Mouse (Mus musculus) olfactory bulb, adult 2 months (tissue): ENCODE measurements around the gene Xntrpc. TPM values are rescaled to one million over a fixed set of nuclear protein-coding genes. Genes with fewer than 3 reads are reported as not detected.

Experiments
- H3K27ac ChIP-seq: fragments of 200-500 bp; 2 replicates; pipeline ENCODE4 v1.5.1; 2012; ENCODE audit warnings: low read depth, low read length; ENCODE audit not compliant: insufficient read depth
- H3K4me1 ChIP-seq: fragments of 200-500 bp; 2 replicates; pipeline ENCODE4 v1.6.1; 2012; ENCODE audit warnings: low read length; ENCODE audit not compliant: control insufficient read depth, insufficient read depth
- H3K4me3 ChIP-seq: fragments of 200-500 bp; 2 replicates; pipeline ENCODE4 v1.5.1; 2012; ENCODE audit warnings: mild to moderate bottlenecking, low read depth, low read length, moderate library complexity; ENCODE audit not compliant: insufficient read depth
- CTCF ChIP-seq: fragments of 200-500 bp; IDR thresholded peaks from 2 replicates; pipeline ENCODE4 v1.5.1; 2012; ENCODE audit warnings: low read depth, mild to moderate bottlenecking, low read length, moderate library complexity; ENCODE audit not compliant: insufficient read depth
- POLR2A ChIP-seq: fragments of 200-500 bp; IDR thresholded peaks from 2 replicates; pipeline ENCODE4 v1.6.1; 2012; ENCODE audit warnings: mild to moderate bottlenecking, low read depth, low read length, moderate library complexity; ENCODE audit not compliant: insufficient read depth
- WGBS: fragments of 180-500 bp; shearing (Covaris S2); methylation state at CpG from one replicate; pipeline ENCODE4 v1.1.7; 2018; 5-methylcytosine and 5-hydroxymethylcytosine counted together
- polyA plus RNA-seq: library from polyadenylated mRNA; stranded (reverse); fragments of >200 nt; gene quantifications from 2 replicates; pipeline ENCODE4 v1.2.4, GENCODE M21; 2012; ENCODE audit warnings: low replicate concordance; ENCODE audit not compliant: missing spikeins, insufficient read depth, insufficient read length

Xntrpc gene
- polyA plus RNA-seq, 1 experiment = not detected

DNA sequence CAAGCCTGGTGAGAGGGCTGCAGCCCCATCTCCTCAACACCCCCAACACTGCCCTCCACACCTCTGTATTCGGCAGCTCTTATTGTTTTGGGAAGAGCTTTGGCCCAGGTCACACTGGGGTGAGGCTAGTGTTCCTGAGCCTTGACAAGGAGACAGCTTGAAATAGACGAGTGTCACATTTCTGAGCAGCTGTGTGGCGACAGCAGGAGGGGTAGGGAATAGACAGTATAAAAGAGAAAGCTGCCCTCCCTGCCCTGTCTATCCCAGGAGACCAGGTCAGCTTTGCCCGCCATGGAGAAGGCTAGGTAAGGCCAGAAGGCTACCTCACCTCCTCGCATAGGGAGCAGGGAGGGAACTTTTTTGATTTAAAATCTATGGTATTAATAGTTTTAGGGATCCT, 36.0 kb downstream of the Xntrpc start, which contains the start of gene Art1:
Gene Art1 (plus strand): TSS at position 257 of the 400 bp plus-strand sequence.
- H3K4me3 ChIP-seq = no peak within 1 kb of the TSS
- H3K4me1 ChIP-seq = peaks cover 14% of the 10 kb centered on the region
- TF ChIP-seq POLR2A = no peak
- WGBS = 82% methylated on average over 5 of the region's 5 CpGs
- no peak within 1 kb of the TSS for H3K27ac ChIP-seq

DNA sequence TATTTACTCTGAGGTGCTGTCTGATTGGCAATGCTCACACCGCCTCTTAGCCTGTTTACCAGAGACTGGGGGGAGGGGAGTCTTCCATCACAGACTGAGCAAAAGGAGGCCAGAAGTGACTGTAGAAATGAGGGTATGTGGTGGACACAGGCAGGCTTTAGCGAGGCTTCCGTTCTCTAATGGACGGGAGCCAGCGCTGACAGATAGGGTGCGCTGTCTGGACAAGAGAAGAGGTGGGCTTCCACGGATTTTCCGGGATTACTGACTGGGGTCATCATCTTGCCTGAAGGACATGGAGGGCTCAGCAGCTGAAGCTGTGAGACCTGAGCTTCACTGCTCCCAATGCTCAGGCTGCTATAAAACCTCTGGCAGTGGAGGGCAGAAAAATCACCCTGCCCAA, 36.7 kb downstream of the Xntrpc start:
- H3K4me3 ChIP-seq = no peak overlapping the region
- H3K4me1 ChIP-seq = peaks cover 21% of the 10 kb centered on the region
- 71% methylated on average over 8 of the region's 8 CpGs for WGBS
- no peak overlapping the region for H3K27ac ChIP-seq
- TF ChIP-seq CTCF = no peak
- TF ChIP-seq POLR2A = no peak

DNA sequence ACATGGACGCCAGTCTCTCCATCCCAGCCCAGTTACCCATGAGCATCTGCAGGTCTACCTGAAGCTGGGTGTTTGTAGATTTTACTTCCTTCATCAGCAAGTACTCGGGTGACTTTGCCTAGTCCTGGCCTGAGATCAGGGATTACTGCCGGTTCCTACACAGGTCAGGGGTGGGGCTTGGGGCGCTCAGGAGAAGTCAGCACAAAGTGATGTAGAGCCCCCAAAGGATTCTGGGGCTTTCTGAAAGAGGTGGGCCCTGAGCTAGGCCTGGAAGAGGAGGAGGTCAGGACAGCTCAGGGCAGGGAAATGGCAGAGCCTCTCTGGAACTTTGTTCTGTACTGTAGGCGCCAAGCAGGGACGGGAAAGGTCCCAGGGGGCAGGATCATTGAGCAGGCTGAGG, 37.2 kb downstream of the Xntrpc start:
- no peak overlapping the region for H3K27ac ChIP-seq
- no peak overlapping the region for H3K4me3 ChIP-seq
- TF ChIP-seq CTCF (no peak), POLR2A (no peak)
- H3K4me1 ChIP-seq = peaks cover 21% of the 10 kb centered on the region
- WGBS = 68% methylated on average over 6 of the region's 6 CpGs

DNA sequence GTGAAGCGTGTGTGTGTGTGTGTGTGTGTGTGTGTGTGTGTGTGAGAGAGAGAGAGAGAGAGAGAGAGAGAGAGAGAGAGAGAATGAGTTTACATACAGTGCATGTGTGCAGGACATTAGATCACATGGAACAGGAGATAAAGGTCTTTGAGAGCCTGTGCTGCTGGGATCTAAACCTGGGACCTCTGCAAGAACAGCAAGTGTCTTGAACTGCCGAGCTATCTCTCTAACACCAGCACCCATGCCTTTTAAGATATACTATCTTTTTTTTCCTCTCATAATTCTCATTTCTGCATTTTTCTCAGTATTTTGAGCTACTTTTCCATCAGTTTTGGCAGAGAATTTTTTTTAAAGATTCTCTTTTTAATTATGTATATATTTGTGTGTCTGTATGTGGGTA, 38.0 kb downstream of the Xntrpc start:
- TF ChIP-seq POLR2A (no peak), CTCF (no peak)
- peaks cover 21% of the 10 kb centered on the region for H3K4me1 ChIP-seq
- H3K27ac ChIP-seq = no peak overlapping the region
- WGBS = 84% methylated on average over 2 of the region's 2 CpGs
- no peak overlapping the region for H3K4me3 ChIP-seq

DNA sequence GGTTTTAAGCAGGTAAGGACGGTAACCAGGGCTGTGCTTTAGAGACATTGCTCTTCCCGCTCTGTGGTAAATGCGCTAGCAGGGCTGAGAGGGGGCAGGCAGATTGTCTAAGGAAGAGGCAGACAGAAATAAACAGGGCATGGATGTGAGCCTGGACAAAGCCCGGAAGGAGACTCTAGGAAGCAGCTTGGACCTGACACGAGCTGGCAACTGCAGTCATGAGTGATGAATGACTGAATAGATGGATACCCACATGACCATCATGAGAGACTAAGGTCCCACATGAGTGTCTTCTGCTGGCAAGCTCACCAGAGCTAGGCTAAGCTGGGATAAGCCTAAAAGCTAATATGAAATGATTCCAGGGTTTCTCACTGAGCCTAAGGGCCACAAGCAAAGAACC, 38.6 kb downstream of the Xntrpc start:
- no peak overlapping the region for H3K27ac ChIP-seq
- H3K4me1 ChIP-seq = peaks cover 21% of the 10 kb centered on the region
- WGBS = 72% methylated on average over 5 of the region's 5 CpGs
- no peak overlapping the region for H3K4me3 ChIP-seq
- TF ChIP-seq POLR2A = no peak
- no peak for TF ChIP-seq CTCF

DNA sequence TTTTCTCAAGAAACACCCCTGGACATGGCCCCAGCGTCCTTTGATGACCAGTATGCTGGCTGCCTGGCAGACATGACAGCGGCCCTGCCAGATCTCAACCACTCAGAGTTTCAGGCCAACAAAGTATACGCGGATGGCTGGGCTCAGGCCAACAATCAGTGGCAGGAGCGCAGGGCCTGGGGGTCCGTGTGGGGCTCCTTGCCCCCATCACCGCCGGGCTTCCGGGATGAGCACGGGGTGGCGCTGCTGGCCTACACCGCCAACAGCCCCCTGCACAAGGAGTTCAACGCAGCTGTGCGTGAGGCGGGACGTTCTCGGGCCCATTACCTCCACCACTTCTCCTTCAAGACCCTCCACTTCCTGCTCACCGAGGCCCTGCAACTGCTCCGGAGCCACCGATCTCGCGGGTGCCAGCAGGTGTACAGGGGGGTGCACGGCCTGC, 41.2 kb downstream of the Xntrpc start:
- peaks cover 7% of the 10 kb centered on the region for H3K4me1 ChIP-seq
- WGBS = 30% methylated on average over 23 of the region's 23 CpGs
- no peak overlapping the region for H3K27ac ChIP-seq
- 0 out of 2 replicates have a peak overlapping the region, but pooled peaks have one; percentile 3 for H3K4me3 ChIP-seq
- TF ChIP-seq POLR2A (no peak), CTCF (no peak)

DNA sequence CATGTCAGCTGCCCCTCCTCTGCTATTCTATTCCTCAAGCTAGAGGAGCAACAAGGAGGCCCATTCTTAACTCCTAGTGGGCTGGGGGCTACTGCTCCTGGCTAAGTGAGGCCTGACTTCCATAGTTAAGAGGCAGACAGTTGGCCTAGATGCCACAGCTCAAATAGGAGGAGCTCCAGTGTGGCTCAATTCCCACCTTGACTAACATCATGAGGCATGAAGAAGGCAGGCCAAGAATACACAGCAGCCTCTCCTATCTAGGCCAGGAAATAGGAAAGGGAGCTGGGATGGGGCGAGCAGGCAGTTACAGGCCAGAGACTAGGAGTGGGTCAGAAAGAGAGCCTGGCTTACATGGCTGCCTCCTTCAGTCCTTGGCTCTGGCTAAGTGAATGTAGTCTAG, 42.7 kb downstream of the Xntrpc start:
- WGBS = 86% methylated on average over 1 of the region's 1 CpGs
- Histone ChIP-seq H3K27ac (no peak overlapping the region), H3K4me1 (peaks cover 10% of the 10 kb centered on the region), H3K4me3 (no peak overlapping the region)
- TF ChIP-seq POLR2A (no peak), CTCF (no peak)

DNA sequence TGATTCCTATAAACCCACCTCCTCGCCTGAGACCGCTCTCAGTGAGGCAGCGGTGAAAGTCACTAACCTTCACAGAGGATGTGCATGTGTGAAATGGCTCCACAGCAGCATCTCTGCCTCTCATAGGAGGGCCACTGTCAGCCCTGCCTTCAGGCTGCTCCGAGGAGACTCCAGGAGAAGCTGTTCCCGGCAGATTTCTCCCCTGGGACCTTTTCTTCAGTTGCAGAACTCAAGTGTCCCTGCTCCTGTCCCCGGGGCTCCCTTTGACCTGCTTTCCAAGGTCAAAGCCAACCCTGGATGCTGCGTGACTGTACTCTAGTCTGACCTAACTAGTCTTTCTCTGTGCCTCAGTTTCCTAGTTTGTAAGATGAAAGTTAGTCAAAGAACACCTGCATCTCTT, 43.7 kb downstream of the Xntrpc start, which contains the start of gene Art5:
Gene Art5 (minus strand): TSS at position 319 of the 400 bp plus-strand sequence.
- H3K4me3 ChIP-seq = no peak within 1 kb of the TSS
- no peak for TF ChIP-seq CTCF
- TF ChIP-seq POLR2A = no peak
- no peak within 1 kb of the TSS for H3K27ac ChIP-seq
- 86% methylated on average over 7 of the region's 7 CpGs for whole genome bisulfite sequencing
- peaks cover 10% of the 10 kb centered on the region for H3K4me1 ChIP-seq

DNA sequence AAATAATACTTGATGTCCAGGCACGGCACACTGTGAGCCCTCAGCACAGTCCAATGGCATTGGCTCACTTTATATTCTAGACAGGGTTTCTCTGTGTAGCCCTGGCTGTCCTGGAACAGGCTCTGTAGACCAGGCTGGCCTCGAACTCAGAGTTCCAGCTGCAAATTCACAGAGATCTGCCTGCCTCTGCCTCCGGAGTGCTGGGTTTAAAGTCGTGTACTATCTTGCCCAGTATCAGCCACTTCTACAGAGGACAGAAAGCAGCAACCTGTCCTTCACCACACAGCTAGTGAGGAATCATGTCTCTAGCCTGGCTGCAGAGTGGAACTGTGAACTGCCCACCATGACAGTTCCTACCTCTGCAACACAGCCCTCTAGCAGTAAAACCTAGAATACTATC, 44.2 kb downstream of the Xntrpc start:
- WGBS = 89% methylated on average over 4 of the region's 4 CpGs
- peaks cover 10% of the 10 kb centered on the region for H3K4me1 ChIP-seq
- no peak overlapping the region for H3K4me3 ChIP-seq
- TF ChIP-seq CTCF (no peak), POLR2A (no peak)
- no peak overlapping the region for H3K27ac ChIP-seq

DNA sequence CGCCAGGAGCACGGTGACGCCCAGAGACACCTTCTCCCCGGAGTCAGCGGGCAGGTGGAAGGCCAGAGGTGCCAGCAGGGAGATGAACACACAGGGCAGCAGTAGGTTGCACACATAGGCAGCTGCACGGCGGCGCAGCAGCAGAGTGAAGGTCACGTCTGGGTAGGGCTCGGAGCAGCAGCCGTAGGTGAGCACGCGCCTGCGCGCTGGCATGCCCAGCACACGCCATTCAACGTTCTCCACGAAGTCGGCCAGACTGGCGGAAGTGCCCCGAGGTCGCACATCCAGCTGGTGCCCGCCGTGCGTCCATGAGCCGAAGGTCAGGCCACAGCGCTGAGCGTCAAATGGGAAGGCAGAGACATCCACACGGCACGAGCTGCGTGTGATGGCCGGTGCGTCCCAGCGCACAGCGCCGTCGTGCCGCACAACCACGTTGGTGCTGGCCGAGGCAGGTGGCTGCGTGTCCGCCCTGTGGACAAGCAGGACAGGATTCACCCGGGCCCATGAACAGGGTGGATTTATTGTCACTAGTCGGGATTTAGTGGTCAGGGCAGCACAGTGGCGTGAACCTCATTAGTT, 47.7 kb downstream of the Xntrpc start:
- 89% methylated on average over 45 of the region's 45 CpGs for WGBS
- TF ChIP-seq CTCF = no peak
- TF ChIP-seq POLR2A = no peak
- no peak overlapping the region for H3K4me3 ChIP-seq
- peaks cover 13% of the 10 kb centered on the region for H3K4me1 ChIP-seq
- H3K27ac ChIP-seq = no peak overlapping the region
